Mouse (Mus musculus): Measurements from ENCODE around the gene Dclk1.
A peak's percentile ranks its signal among the peaks of the same experiment; 100 is the strongest.

Gene Dclk1

DNA sequence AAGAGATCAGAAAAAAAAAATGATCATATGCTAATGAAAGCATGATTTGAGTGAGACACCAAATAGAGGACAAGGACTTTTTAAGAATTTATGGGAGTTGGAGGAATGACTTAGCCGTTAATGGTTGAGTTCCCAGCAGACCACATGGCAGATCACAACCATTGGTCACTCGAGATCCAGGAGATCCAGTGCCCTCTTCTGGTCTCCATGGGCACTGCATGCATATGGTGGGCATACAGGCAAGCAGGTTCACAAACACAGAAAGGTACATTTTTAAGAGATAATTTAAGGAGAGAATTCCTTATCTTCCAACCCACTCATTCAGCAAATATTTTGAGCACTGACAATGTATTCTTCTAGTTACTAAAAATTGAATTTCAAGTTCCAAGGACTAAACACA is 207.0 kb downstream of the Dclk1 start:
- DNase-seq (ENCODE audit: extremely low spot score, low spot score), result no peak

DNA sequence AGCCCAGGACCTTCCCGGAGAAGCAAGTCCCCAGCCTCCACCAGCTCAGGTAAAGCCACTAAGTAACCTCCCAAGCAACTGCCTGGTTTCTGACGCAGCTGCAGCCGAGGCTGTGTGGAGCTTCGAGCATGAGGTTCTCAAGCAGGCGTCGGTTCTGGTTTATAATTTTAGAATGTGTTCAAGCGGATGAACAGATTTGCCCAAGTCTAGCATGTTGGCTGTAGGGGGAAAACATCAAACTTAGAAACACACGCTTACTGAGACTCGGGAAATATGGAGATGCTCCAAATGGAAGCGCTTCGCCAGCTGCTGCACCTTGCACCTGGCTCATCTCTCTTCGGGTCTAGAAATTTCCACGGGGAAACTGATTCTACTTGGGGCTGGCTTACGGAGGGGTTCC is 208.9 kb downstream of the Dclk1 start:
- no peak for DNase-seq (ENCODE audit: extremely low spot score, low spot score)

DNA sequence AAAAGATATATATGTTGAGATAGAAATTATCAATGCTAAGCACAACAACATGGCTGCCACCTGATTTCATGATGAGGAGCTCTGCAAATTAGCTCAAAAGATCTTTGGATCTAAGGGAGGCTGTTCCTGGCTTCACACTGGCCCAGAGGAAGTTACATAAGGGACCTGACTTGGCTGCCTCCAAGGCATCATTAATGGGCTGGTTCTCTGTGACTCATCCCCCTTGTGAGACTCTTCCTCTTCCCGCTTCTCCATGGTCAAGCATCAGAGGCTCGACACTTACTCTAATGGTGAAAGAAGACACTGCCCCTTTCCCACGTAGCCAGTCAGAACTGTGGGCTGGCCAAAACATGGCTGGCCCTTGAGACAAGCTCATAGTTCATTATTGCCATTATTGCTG is 209.7 kb downstream of the Dclk1 start:
- DNase-seq (ENCODE audit: extremely low spot score, low spot score), result no peak

DNA sequence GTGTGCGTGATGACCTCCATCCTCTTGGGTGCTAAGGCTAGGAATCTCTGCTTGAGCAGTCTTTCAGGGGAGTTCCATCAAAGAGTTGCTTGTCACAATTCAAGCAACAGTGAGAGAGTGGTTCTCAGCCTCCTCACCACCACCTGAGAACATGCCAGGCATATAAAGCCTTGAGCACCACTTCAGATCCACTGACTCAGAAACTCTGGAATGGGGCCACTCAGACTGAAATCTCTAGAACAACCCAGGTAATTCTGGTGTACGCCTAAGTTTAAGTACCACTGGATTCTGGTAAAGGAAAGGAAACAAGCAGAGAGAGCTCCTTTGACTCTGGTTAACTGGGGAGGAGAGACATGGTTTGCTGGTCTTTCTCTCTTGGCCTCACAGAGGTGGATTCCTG is 210.3 kb downstream of the Dclk1 start:
- DNase-seq (ENCODE audit: extremely low spot score, low spot score), result no peak

DNA sequence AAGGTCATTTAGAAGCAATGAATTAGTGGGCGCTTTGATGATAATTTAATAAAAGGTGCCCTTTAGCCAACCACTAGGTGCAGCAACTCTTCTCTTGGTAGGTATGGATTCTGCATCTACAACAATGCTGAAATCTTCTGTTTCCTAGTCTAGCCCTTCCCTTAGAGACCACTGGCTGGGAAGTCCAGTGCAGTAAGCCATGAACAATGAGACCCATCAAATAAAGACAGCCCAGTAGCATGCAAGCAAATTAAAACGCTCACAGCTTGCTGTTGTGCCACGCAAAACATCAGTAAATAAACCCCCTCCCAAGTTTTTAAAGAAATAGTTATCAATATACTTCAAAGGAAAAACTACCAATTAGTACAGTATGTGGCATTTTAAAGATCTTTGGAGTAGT is 218.9 kb downstream of the Dclk1 start:
- no peak for DNase-seq (ENCODE audit: extremely low spot score, low spot score)

DNA sequence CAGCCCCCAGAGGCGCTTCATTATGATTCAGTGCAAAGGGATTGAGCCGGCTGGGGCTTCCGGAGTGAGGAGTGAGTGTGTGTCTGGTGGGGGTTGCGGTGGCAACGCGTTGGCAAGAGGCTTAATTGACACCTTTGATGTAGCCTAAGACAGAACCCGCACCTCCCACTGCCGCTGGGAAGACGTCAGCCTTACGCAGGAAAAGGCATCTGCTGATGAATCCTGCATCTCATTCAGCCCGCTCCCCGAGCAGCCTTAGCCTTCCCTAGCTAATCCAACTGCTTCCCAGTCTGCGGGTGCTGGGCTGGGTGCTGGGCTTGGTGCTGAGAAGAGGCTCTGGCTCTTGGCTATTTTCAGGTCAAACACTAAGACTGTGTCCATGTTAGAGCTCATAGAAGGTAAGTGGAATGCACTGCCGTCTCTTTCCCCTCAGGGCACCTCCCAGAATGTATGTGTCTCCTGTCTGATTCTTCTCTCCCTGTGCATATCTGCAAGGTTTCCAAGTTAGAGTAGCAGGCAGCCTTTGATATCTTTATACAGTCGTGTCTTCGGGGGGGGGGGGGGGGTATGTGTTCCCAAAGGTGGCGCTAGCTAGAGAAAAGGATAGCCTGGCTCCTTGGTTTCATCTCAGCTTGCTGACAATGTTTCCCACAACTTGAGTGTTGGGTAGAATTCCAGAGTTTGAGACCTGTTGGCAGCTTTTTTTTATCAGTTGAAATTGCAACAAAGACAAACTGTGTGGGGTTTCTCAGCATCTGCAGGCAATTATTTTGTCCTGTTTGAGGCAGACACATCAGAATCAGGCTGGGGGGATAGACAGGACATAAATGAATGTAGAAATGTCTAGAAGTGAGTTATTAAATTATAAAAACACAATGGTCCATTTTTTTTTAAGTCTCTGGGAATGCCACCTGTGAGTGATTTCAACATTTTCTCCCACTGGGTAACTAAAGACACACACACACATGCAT is 219.8 kb downstream of the Dclk1 start:
- DNase-seq (ENCODE audit: extremely low spot score, low spot score), result peak; percentile 36

DNA sequence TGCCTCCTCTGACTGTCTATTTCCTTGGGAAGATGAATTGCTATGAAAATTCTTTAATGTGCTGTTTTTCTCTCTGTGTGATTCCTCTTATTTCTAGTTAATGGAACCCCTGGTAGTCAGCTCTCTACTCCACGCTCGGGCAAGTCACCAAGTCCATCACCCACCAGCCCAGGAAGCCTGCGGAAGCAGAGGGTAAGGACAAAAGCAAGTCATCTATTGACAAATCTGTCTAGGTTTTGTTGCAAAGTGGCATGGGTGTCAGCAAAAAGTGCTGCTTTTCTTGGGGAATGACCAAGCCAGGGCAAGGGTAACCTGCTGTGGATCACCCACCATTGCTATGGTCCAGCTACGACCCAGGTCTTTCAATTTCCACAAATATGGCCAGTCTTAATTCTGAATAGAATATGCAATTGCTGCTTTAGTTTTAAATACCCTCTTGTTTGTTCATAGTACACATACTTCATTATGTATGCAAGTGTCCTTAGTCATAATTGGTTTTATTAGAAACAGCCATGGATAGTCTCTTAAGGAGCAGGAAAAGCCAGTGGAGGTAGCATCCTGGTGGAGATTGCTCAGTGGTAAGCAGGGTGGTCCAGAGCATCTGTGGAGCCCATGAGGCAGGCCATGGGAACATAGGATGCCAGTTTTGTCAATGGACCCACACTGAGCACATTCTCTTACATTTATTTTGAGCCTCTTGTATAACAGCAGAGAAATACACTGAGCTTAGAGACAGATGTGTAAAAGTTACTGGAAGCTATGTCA is 220.9 kb downstream of the Dclk1 start:
- DNase-seq (ENCODE audit: extremely low spot score, low spot score), result no peak

DNA sequence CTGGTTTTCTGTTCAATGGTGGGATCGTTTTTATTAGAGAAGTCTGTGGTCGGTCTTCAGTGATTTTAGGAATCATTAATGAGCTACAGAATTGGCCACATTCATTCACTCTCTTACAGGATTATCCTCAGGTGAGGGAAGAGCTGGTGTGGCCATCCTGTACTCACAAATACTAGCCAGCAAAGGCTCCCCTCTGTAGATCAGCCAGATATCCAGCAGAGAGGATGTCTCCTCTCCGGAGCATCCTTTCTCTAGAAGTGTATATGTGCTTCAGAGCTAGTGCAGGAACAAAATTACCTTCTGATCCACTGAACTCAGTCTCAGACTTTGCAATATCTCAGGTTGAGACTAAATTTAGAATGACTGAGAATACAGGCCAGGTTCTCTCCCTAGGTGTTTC is 222.1 kb downstream of the Dclk1 start:
- DNase-seq (ENCODE audit: extremely low spot score, low spot score), result no peak

DNA sequence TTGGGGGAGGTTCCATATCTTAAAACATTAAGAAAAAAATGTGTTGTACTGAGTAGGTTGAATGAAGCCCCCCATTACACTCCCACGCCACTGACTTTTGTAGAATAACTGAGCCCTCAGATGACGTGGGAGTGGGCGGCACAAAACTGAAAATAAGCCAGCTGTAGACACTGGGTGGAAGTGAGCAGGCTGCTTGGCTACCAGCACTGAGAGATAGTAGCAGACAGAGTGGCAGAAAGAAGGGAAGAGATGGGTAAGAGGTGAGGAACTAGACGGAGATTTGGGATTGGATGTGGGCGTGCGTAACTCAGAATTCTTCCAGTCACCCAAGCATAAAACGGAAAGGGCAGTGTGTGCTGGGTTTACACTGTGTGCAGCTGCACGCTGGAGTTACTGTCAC is 223.6 kb downstream of the Dclk1 start:
- no peak for DNase-seq (ENCODE audit: extremely low spot score, low spot score)

DNA sequence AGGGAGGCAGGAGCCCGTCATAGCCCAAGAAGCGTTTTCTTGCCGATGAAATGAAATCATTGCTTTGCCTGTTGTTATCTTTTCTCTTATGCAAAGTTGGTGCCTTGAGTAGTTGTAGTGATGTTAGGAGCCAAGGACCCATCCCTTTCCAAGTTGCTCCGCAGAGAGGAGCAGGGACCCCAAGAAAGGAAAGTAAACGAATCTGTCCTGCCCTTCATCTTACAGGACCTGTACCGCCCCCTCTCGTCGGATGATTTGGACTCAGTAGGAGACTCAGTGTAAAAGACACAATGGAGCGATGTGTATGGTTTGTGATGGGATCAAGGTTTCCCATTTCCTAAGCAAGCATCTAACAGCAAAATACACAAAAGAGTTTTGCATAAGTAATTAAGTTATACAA is 224.2 kb downstream of the Dclk1 start:
- no peak for DNase-seq (ENCODE audit: extremely low spot score, low spot score)

DNA sequence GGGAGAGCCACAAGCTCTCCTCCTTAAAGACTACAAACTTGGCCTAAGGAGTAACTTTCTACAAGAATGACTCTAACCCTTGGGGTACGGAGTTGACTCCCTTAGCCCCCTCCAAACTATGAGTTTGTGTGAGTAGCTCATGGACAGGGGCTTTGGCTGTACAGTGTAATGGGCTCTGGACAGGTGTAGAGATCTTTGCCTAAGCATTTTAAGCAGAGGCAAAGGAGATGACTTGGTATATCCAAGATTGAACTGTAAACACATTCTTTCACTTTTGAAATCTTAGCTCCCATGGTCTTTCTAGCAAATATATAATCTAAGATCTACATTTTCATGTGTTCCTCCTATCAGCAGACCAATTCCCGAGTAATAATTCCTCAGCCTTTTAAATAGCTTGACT is 229.9 kb downstream of the Dclk1 start, which contains the start of gene Gm21954:
Gene Gm21954, minus strand, starts transcription at position 101 of the 400 bp plus-strand sequence.
- DNase-seq (ENCODE audit: extremely low spot score, low spot score), result no peak

DNA sequence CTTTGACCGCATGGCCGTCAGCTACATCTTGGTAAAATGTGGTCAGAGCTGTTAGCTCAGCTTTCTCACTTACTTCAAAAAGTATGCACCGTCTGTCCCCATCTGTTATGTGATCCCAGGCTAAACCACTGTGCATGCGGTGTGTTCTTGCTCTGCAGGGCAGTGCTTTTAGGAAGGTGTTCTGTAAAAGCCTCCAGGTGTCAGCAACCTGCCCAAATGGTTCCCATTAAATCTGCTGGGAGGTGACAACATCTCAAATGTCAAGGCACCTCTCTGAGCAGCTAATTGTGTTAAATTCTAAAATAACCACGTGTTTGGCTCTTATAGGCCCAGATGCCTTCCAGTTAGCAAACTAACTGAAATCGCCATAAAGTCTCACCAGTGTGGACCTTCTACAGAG is 231.0 kb downstream of the Dclk1 start:
- DNase-seq (ENCODE audit: extremely low spot score, low spot score), result no peak

DNA sequence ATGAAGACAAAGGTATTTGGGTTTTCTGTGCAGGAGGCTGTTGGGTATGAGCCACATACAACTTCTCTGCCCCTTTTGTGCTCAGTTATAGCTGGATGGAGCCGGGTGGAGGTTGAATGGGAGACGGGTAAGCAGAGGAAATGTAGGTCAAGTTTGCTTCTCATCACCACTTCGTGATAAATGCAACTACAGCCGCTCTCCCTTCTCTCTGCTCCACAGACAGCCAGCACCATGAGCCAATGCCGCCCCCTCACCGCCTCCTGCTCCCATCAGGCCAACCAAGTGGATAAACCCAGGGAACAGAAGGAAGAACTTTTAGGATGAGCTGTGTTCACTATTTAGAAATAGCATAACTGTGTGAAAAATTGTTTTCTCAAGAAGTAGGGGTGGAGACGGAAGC is 234.5 kb downstream of the Dclk1 start:
- no peak for DNase-seq (ENCODE audit: extremely low spot score, low spot score)

DNA sequence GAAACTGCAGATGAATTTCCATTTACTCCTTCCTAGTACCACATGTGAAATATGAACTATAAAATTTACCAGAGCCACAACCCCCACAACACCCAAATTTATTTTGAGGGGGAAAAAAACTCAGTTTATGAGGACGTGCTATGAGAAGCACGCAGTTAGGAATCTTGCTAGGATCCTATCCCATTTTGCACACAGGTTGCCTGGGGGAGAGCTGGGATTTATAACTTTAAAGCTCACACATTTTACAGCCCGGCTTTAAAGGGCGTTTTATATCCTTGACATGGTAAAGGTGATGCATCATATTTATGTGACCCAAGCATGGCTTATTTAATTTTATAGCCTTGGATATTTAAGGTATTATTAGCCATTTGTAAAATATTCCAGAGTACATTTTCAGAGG is 237.1 kb downstream of the Dclk1 start:
- DNase-seq (ENCODE audit: extremely low spot score, low spot score), result no peak

DNA sequence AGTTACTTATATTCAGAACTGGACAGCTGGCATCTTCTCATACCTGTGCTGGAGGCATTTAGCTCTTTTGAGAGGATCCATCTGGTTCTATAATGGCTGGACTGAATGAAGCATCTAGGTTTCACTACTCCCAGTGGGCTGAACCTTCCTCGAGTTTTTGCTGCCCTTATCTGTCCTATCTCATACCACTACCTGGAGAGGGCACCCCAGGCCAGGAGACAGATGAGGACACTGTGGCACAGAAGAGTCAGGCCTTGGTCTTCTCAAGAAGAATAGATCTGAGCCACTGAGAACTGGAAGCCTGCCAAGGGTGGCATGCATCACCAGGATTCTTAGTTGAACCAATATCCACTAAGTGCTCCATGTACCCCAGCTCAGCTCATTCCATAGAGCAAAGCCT is 239.0 kb downstream of the Dclk1 start:
- no peak for DNase-seq (ENCODE audit: extremely low spot score, low spot score)

DNA sequence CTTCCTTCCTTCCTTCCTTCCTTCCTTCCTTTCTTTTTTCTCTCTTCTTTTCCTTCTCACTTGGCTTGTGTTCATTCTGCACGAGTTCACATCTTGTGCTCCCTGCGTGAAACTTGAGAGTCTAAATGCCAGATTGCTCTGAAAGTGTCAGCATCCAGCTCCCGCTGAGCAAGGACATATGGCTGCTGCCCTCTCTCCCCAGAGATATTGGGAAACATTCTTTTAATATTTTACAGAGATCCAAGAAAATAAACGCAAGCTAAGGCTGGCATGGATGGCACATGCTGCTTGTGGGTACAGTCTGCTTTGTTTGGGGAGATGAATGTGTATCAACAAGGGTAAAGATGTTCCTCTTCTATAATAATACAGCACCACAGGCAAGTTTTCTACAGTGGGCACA is 241.2 kb downstream of the Dclk1 start:
- DNase-seq (ENCODE audit: extremely low spot score, low spot score), result no peak

DNA sequence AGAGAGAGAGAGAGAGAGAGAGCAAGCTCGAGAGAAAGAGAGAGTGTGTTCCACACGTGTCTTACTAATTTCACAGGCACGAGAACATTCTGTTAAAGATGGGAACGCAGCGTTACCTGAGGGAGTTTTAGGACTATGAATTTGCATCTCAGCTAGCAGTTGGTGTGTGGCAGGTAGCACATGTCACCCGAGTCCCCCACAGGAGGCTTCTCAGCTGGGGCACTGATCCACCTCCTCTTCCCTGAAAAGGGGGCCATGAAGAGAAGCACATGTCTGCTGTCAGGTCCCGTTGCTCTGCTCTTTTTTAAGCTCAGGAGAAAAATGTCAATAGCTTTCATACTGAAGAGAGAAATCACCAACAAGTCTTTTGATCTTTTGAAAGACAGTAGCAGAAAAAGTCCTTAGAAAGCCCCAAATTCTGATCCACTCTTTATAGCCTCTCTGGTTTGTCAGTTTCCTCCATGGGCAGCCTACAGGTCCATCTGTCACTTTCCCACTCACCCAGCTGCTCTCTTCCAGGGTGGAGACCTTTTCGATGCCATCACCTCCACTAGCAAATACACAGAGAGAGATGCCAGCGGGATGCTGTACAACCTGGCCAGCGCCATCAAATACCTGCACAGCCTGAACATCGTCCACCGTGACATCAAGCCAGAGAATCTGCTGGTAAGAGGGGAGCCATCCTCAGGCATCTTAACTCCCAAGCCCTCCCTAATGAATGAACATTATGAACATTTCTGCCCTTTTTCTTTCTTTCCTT is 247.2 kb downstream of the Dclk1 start:
- DNase-seq (ENCODE audit: extremely low spot score, low spot score), result no peak

DNA sequence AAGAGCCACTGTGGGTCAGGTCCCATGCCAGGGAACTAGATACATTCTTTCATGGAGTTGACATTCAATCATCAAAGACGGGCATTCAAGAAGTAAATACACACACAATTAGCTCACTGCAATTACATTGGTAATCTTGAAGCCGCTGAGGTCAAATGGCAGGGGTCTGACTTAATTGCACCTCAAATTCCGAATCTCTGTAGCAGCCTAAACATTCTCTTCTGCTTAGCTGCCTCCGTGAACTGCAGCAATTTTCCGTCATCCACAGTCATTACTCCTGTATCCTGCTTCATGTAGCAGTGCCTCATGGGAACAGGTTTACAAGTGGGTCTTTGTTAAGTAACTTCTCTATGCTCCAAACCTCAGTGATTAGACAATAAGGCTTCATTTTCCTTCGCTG is 249.9 kb downstream of the Dclk1 start:
- no peak for DNase-seq (ENCODE audit: extremely low spot score, low spot score)

DNA sequence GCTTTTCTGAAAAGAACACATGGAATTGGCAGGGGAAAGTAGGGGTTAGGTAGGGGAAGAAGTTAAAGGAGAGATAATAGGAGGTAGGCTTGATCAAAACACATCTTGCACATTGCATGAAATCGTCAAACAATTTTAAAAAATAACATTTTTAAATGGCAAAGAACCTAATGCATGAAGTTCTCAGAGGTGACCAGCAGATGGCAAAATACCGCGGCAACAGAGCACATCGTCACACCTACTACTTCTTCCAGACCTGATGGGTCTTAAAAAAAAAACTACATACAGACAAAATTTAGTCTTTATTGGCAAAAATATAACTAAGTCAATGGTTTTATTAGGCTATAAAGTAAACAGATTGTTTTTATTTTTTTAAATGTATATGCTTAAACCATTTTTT is 252.2 kb downstream of the Dclk1 start:
- no peak for DNase-seq (ENCODE audit: extremely low spot score, low spot score)

DNA sequence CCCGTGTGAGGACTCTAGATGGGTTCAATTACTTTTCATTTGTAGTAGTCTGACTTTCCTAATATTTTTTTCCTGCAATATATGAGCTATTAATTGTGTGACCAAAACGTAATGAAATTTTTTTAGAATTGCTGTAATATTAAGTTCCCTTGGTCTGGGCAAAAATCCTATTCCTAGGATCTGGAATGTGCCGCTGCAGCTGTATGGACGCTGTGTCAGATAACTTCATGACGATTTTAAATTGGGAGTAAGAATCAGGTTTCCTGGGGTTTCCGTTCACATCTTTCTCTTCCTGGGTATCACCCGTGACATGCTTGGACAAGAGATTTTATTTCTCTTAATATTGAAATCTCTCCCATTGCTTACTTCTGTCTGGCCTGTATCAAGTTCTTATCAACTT is 253.1 kb downstream of the Dclk1 start:
- DNase-seq (ENCODE audit: extremely low spot score, low spot score), result no peak

DNA sequence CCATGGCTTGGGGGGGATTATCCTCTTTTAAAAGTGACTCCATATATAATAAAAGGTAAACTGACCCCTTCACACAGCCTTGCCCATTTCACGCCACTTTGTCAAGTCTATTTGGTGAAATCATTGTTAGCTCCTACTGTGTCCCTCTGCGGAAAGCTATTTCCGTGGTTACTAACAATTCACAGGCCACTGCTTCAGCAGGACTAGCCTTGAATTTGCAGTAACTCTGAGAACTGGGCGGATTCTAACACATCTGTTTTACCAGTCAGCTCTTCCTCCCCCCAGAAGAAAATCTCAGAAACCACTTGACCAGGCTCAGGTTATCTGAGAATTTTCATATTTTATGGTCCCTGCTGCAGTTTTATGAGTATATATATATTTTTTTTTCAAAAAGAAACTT is 253.7 kb downstream of the Dclk1 start:
- no peak for DNase-seq (ENCODE audit: extremely low spot score, low spot score)

DNA sequence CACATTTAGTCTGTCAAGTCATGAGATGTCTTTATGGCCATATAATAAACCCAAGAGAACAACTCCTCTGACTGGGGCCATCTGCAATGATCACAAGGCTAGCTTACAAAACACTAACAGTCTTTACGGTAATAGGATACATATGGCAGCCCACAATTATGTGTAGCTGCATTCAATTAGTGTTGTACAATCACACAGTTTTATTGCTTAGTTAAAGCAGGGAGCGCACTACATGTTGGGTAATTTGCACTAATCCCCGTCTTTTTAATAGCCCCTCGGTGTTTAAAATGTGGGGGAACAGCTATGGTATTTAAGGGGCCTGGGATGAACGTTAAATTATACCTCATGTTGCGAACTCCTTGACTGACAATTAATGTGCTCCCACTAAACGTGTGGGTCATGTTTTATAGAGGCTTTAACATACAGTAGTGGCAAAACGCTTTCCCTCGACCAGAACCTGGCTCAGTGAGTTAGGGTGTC is 254.3 kb downstream of the Dclk1 start:
- DNase-seq (ENCODE audit: extremely low spot score, low spot score), result no peak

All from neural tube, embryonic 10.5 days (tissue).